ENCODE assay signal across 26 mouse cellular contexts in the genomic region with DNA sequence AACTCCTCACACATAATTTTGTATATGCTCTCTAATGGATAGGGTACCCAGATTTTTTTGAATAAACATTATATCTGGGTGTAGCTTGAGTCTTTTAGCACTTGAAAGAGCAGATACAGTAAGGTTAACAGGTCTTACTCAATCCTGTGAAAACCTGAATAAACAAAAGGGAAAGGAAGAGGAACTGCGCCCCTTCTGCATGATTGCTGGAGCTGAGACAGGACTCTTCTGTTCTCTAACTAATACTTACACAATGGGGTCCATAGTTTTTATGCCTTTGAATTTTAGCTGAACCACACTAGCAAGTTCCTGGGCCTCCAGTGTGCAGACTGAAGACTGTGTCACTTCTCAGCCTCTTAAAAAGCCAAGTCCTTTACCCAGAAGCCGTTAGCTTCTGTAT.
"Had no signal": no experiment of that assay in that cellular context is flagged by ENCODE, and none has a peak within 500 bp of the region (broad histone marks: within the 10 kb centered on the region; RNA-seq: fewer than 3 reads in every experiment).

No protein-coding gene starts in this region.

- H3K27ac ChIP-seq: gastrocnemius, adult 2 months; heart, adult 2 months; hindbrain, embryonic 10.5 days; hindbrain, embryonic 12.5 days; hindbrain, embryonic 14.5 days; intestine, embryonic 15.5 days; layer of hippocampus, adult 2 months; left cerebral cortex, adult 2 months; limb, embryonic 10.5 days; limb, embryonic 12.5 days; liver, embryonic 13.5 days had no signal

- DNase-seq: gastrocnemius, adult 2 months; gastrocnemius, postnatal 10 days; gastrocnemius, postnatal 25 days; heart, adult 2 months; heart, postnatal 10 days; heart, postnatal 4 days; kidney, adult 18-20 months; kidney, adult 8-10 months; kidney, postnatal 10 days; kidney, postnatal 25 days; kidney, postnatal 4 days; liver; liver, embryonic 13.5 days had no signal

- H3K4me2 ChIP-seq: heart, embryonic 12.5 days; hindbrain, embryonic 12.5 days; hindbrain, embryonic 14.5 days; intestine, embryonic 15.5 days; limb, embryonic 12.5 days; liver, embryonic 11.5 days; liver, embryonic 13.5 days had no signal

- ATAC-seq: hindbrain, embryonic 16.5 days; inflammation-experienced regulatory T-cells, adult 6 months; intestine, embryonic 15.5 days; intestine, postnatal 0 days had no signal

- H3K4me3 ChIP-seq: gastrocnemius, adult 2 months; heart, adult 2 months; heart, embryonic 12.5 days; hindbrain, embryonic 10.5 days; hindbrain, embryonic 12.5 days; intestine, embryonic 15.5 days; layer of hippocampus, adult 2 months; left cerebral cortex, adult 2 months; limb, embryonic 10.5 days; limb, embryonic 12.5 days; liver, embryonic 13.5 days had no signal

- H3K9ac ChIP-seq: heart, embryonic 12.5 days; hindbrain, embryonic 12.5 days; hindbrain, embryonic 14.5 days; intestine, embryonic 15.5 days; limb, embryonic 12.5 days; liver, embryonic 13.5 days had no signal

- H3K4me1 ChIP-seq: hindbrain, embryonic 10.5 days; intestine, embryonic 15.5 days; limb, embryonic 10.5 days; limb, embryonic 12.5 days had no signal

- H3K9me3 ChIP-seq: intestine, embryonic 15.5 days; limb, embryonic 10.5 days had no signal

- H3K27me3 ChIP-seq: heart, embryonic 12.5 days; hindbrain, embryonic 12.5 days; intestine, embryonic 15.5 days; limb, embryonic 12.5 days; liver, embryonic 13.5 days had no signal
